Mouse (Mus musculus): ENCODE results near the gene Gpsm3.

DNA sequence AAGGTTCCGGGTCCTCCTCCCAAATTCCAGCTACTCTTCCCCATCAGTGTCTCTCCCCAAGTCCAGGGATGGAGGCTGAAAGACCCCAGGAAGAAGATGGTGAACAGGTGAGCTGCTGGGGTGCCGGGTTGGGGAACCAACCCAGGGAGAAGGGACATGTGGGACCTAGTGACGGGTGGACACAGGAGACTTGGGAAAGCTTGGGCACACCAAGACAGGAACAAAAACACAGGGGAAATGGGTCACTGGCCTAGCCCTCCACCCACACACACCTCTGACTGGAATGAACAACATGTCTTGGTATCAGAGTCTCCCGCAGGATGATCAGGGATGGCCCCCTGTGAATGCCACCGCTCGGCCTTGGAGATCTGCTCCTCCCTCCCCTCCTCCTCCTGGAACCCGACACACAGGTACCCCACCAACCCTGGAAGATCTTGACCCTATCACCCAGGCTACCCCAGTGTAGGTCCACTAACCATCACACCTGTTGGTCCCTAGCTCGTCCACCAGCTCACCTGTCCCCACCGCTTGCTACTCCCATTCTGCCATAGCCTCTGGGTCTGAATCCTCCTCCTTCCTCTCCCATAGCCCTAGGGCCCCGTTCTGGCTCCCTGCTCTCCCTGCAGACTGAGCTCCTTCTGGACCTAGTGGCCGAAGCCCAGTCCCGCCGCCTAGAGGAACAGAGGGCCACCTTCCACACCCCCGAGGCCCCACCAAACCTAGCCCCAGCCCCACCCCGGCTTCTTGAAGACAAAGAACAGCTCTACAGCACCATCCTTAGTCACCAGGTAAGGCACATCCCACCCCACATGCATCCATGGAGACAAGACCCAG is 765 bp downstream of the Gpsm3 start:
- no peak for TF ChIP-seq CTCF (IDR thresholded peaks at IDR 0.05; ENCODE audit: low read depth, low read length)
- TF ChIP-seq EP300 (IDR thresholded peaks at IDR 0.05; ENCODE audit: insufficient read depth, low read depth, low read length) = no peak
- no peak for TF ChIP-seq POLR2A (IDR thresholded peaks at IDR 0.05; ENCODE audit: insufficient read depth, low read length)

Measured in ES-Bruce4 (cell line).